Mouse (Mus musculus): ENCODE measurements around the gene Yipf3. TPM values are rescaled to one million over a fixed set of nuclear protein-coding genes. Genes with fewer than 3 reads are reported as not detected.

The Yipf3 gene
- total RNA-seq, 2 experiments from 2014 or later, result 85.0 to 99.1 TPM

GRCm38 (mm10) chr17:46283140-46283539 is 35.3 kb downstream of the Yipf3 start:
- DNase-seq (ENCODE audit: low spot score in 2 of 2), result no peak

GRCm38 (mm10) chr17:46283911-46284310 is 36.0 kb downstream of the Yipf3 start:
- DNase-seq (ENCODE audit: low spot score in 2 of 2), result no peak

- no peak for DNase-seq (ENCODE audit: low spot score in 2 of 2)
These were observed 36.8 kb downstream of the Yipf3 start for GRCm38 (mm10) chr17:46284653-46285052.

GRCm38 (mm10) chr17:46285407-46285806 is 37.5 kb downstream of the Yipf3 start:
- DNase-seq (ENCODE audit: low spot score in 2 of 2), result no peak

GRCm38 (mm10) chr17:46287678-46288095 is 39.8 kb downstream of the Yipf3 start:
- DNase-seq (ENCODE audit: low spot score in 2 of 2), result no peak

- DNase-seq (ENCODE audit: low spot score in 2 of 2), result no peak
These were observed 48.7 kb downstream of the Yipf3 start for GRCm38 (mm10) chr17:46296601-46297000.

GRCm38 (mm10) chr17:46297028-46297363 is 49.1 kb downstream of the Yipf3 start:
- DNase-seq (ENCODE audit: low spot score in 2 of 2), result peak in 1 of 2 experiments; percentile 70

GRCm38 (mm10) chr17:46297364-46298219 is 49.7 kb downstream of the Yipf3 start, which contains the start of gene Dlk2:
Gene Dlk2, plus strand, starts transcription at chr17:46297421.
- DNase-seq (ENCODE audit: low spot score in 2 of 2), result peak; percentile 34 to 46

- peak; percentile 70 to 87 for DNase-seq (ENCODE audit: low spot score in 2 of 2)
These were observed 50.5 kb downstream of the Yipf3 start for GRCm38 (mm10) chr17:46298220-46298913.

GRCm38 (mm10) chr17:46301892-46302291 is 54.0 kb downstream of the Yipf3 start:
- no peak for DNase-seq (ENCODE audit: low spot score in 2 of 2)

Small RNAs within 50 kb of the gene (microRNA-seq; reads per million reads assigned to microRNA genes)
- 0.20 to 0.25 reads per million in 2 experiments for gene Mir693

Other genes starting within 250 kb of the Yipf3 start
- gene Vegfa, start 215.7 kb upstream of the Yipf3 start, total RNA-seq (2021), result 10 to 100 TPM; 61.8 to 68.9 TPM
- 10 to 100 TPM; 86.4 to 93.2 TPM for gene Mrps18a, start 137.1 kb upstream of the Yipf3 start, total RNA-seq (2021)
- gene Rsph9, start 103.9 kb upstream of the Yipf3 start, total RNA-seq (2021), result 10 to 100 TPM; 26.2 to 28.5 TPM
- 10 to 100 TPM; 10.5 to 11.2 TPM for gene Mad2l1bp, start 94.5 kb upstream of the Yipf3 start, total RNA-seq (2021)
- gene Gtpbp2, start 87.0 kb upstream of the Yipf3 start, total RNA-seq (2021), result 100 to 1,000 TPM; 104 to 110 TPM
- 1 to 10 TPM; 4.7 to 5.9 TPM for gene Polh, start 45.4 kb upstream of the Yipf3 start, total RNA-seq (2021)
- gene Xpo5, start 45.3 kb upstream of the Yipf3 start, total RNA-seq (2021), result 10 to 100 TPM; 46.6 to 47.2 TPM
- gene Polr1c, start within 50 bp of the Yipf3 start, total RNA-seq (2021), result 10 to 100 TPM; 36.0 to 38.5 TPM
- 10 to 100 TPM; 62.4 to 68.0 TPM for gene Lrrc73, start 5.5 kb downstream of the Yipf3 start, total RNA-seq (2021)
- gene Tjap1, start 34.9 kb downstream of the Yipf3 start, total RNA-seq (2021), result 10 to 100 TPM; 44.1 to 47.2 TPM
- 10 to 100 TPM; 47.4 to 49.0 TPM for gene Dlk2, start 49.3 kb downstream of the Yipf3 start, total RNA-seq (2021)
- 1 to 10 TPM; 7.7 to 8.6 TPM for gene Abcc10, start 80.3 kb downstream of the Yipf3 start, total RNA-seq (2021)
- gene Zfp318, start 135.7 kb downstream of the Yipf3 start, total RNA-seq (2021), result 10 to 100 TPM; 46.3 to 53.0 TPM
- gene Crip3, start 180.8 kb downstream of the Yipf3 start, total RNA-seq (2021), result 1 to 10 TPM; 4.7 to 4.8 TPM
- gene Slc22a7, start 190.4 kb downstream of the Yipf3 start, total RNA-seq (2021), result under 1 TPM in 1 of 2 experiments, not detected in 1; 0.43 TPM
- 100 to 1,000 TPM; 117 to 120 TPM for gene Ttbk1, start 239.6 kb downstream of the Yipf3 start, total RNA-seq (2021)
- 1 to 10 TPM; 5.1 to 5.9 TPM for gene Dnph1, start 248.6 kb downstream of the Yipf3 start, total RNA-seq (2021)